Mouse (Mus musculus): ENCODE data around the gene Atg5. TPM values are rescaled to one million over a fixed set of nuclear protein-coding genes. Genes with fewer than 3 reads are reported as not detected.
A peak's percentile ranks its signal among the peaks of the same experiment; 100 is the strongest.

Atg5 gene
- total and polyA plus RNA-seq, 2 experiments from 2014 or later = 17.0 to 38.7 TPM

- Histone ChIP-seq H3K36me3 (ENCODE audit: insufficient read depth, low read length) (no peaks in the 10 kb centered on the region), H3K4me2 (ENCODE audit: low read depth, low read length, poor library complexity, severe bottlenecking) (no peak overlapping the region), H3K4me1 (ENCODE audit: insufficient read depth, low read length) (0 out of 2 replicates have a peak, but pooled peaks cover 6% of the 10 kb centered on the region), H3K9ac (replicated peaks; ENCODE audit: low read length, poor library complexity, severe bottlenecking) (no peak overlapping the region), H3K27ac (ENCODE audit: low read depth, low read length) (no peak overlapping the region), H3K27me3 (ENCODE audit: insufficient read depth, low read length) (no peaks in the 10 kb centered on the region), H3K9me3 (ENCODE audit: low read length) (no peaks in the 10 kb centered on the region), H3K4me3 (ENCODE audit: low read depth, low read length) (no peak overlapping the region)
- 67% methylated on average over 3 of the region's 3 CpGs for WGBS
- DNase-seq (ENCODE audit: low spot score) (no peak), ATAC-seq (ENCODE audit: low FRiP score) (no peak)
- TF ChIP-seq CTCF (IDR thresholded peaks at IDR 0.05) = no peak
These were observed 2.3 kb upstream of the Atg5 start for GRCm38 (mm10) chr10:44265835-44266234.

DNA sequence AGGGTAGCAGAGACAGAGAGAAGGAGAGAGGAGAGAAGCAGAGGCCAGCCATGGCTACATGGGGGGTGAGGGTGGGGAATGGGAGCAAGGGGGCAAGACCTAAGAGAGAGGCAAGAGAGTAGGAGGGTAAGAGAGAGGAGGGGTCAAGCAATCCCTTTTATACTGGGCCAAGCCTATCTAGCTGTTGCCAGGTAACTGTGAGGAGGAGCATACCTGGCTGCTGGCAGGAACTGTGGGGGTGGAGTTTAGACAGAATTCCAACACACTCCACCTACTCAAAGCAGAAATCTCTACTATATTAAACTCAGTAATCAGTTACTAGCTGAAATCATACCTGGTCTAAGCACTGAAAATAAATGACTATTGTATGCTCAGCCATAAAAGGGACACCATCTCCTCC lies 1.6 kb upstream of the Atg5 start:
- Histone ChIP-seq H3K4me1 (ENCODE audit: insufficient read depth, low read length) (0 out of 2 replicates have a peak, but pooled peaks cover 6% of the 10 kb centered on the region), H3K9me3 (ENCODE audit: low read length) (no peaks in the 10 kb centered on the region), H3K4me3 (ENCODE audit: low read depth, low read length) (no peak overlapping the region), H3K36me3 (ENCODE audit: insufficient read depth, low read length) (no peaks in the 10 kb centered on the region), H3K9ac (replicated peaks; ENCODE audit: low read length, poor library complexity, severe bottlenecking) (no peak overlapping the region), H3K4me2 (ENCODE audit: low read depth, low read length, poor library complexity, severe bottlenecking) (no peak overlapping the region), H3K27me3 (ENCODE audit: insufficient read depth, low read length) (no peaks in the 10 kb centered on the region), H3K27ac (ENCODE audit: low read depth, low read length) (no peak overlapping the region)
- DNase-seq (ENCODE audit: low spot score) = no peak
- ATAC-seq (ENCODE audit: low FRiP score) = no peak
- no peak for TF ChIP-seq CTCF (IDR thresholded peaks at IDR 0.05)

DNA sequence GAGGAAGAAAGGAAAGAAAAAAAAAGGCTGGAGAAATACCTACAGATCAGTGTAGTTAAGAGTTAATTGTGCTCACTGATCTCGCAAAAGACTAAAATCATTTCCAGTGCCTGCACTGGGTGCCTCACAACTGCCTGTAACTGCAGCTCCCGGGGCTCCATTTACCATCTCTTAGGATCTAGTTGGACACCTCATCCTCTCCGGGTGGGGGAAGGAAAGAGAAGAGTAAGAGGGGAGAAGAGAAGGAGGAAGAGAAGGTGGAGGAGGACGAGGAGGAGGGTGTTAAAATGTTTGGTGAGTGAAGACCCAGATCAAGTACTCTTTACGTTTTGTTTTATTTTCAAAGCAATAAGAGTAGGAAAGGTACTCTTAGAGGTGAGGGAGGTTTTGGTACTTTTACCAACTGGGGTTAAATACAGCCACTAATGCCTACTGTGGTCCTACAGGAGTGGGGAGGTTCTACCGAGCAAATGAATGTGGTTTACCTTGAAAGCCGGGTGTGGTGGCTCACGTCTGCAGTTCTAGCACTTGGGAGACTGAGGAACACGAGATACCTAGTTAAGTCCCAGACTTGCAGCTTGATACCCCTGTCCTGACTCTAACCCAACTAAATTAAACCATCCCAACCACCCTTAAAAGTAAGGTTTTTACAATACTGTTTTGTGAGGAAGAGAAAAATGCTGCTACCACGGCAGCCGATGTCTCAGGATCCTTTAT lies 574 bp upstream of the Atg5 start:
- Histone ChIP-seq H3K27ac (ENCODE audit: low read depth, low read length) (peak overlapping the region; percentile 76; the same call in 1 of the 2 replicates), H3K36me3 (ENCODE audit: insufficient read depth, low read length) (no peaks in the 10 kb centered on the region), H3K9me3 (ENCODE audit: low read length) (no peaks in the 10 kb centered on the region), H3K4me1 (ENCODE audit: insufficient read depth, low read length) (0 out of 2 replicates have a peak, but pooled peaks cover 6% of the 10 kb centered on the region), H3K4me3 (ENCODE audit: low read depth, low read length) (peak overlapping the region; percentile 79), H3K27me3 (ENCODE audit: insufficient read depth, low read length) (no peaks in the 10 kb centered on the region), H3K4me2 (ENCODE audit: low read depth, low read length, poor library complexity, severe bottlenecking) (peak overlapping the region; percentile 72), H3K9ac (replicated peaks; ENCODE audit: low read length, poor library complexity, severe bottlenecking) (peak overlapping the region; percentile 59)
- WGBS = 9% methylated on average over 11 of the region's 11 CpGs
- TF ChIP-seq CTCF (IDR thresholded peaks at IDR 0.05) = no peak
- DNase-seq (ENCODE audit: low spot score) = no peak
- ATAC-seq (ENCODE audit: low FRiP score) = peak; percentile 14; the same call in 1 of the 2 replicates

DNA sequence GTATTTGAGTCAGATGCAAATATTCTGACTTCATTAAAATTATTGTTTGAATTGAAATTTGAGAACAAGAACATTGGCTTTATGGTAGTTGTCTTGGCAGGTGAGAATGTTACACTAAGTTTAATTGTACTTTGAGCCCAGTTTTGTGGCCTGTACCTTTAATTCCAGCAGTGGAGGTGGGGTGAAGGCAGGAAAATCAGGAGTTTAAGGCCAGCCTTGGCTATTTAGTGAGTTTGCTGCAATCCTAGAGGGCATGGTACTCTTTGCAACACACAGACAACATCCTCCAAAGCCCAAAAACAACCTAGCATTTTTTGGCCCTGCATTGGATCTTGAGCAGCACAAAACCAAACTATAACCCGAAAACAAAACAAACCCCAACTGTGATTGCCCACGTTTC lies 1.1 kb downstream of the Atg5 start:
- no peaks in the 10 kb centered on the region for H3K27me3 ChIP-seq (ENCODE audit: insufficient read depth, low read length)
- H3K4me2 ChIP-seq (ENCODE audit: low read depth, low read length, poor library complexity, severe bottlenecking) = peak overlapping the region; percentile 56
- 0 out of 2 replicates have a peak, but pooled peaks cover 6% of the 10 kb centered on the region for H3K4me1 ChIP-seq (ENCODE audit: insufficient read depth, low read length)
- DNase-seq (ENCODE audit: low spot score) (no peak), ATAC-seq (ENCODE audit: low FRiP score) (no peak)
- no peak for TF ChIP-seq CTCF (IDR thresholded peaks at IDR 0.05)
- H3K9ac ChIP-seq (replicated peaks; ENCODE audit: low read length, poor library complexity, severe bottlenecking) = 0 out of 2 replicates have a peak overlapping the region, but pooled peaks have one; percentile 71
- H3K36me3 ChIP-seq (ENCODE audit: insufficient read depth, low read length) = no peaks in the 10 kb centered on the region
- no peaks in the 10 kb centered on the region for H3K9me3 ChIP-seq (ENCODE audit: low read length)
- H3K27ac ChIP-seq (ENCODE audit: low read depth, low read length) = no peak overlapping the region
- H3K4me3 ChIP-seq (ENCODE audit: low read depth, low read length) = peak overlapping the region; percentile 79
- 62% methylated on average over 2 of the region's 2 CpGs for WGBS

DNA sequence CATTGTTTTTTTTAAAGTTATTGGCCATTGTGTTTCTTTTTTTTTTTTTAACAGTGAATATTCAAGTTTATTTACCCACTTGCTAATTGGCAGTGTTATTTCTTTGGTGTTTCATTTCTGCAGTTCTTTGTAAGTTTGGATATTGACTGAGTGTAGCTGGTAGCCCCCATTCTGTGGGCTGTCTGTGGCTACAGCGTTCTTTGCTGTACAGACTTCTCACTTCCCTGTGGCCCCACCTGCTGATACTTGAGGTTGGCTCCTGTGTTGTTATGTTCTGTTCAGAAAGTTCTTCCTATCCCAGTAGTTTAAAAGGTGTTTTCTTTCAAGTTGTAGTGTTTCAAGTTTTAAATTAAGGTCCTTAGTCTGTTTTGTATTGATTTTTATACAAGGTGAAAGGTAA lies 14.2 kb downstream of the Atg5 start:
- Histone ChIP-seq H3K4me3 (ENCODE audit: low read depth, low read length) (no peak overlapping the region), H3K36me3 (ENCODE audit: insufficient read depth, low read length) (peaks cover 5% of the 10 kb centered on the region; the same call in 1 of the 2 replicates), H3K9me3 (ENCODE audit: low read length) (no peaks in the 10 kb centered on the region), H3K4me1 (ENCODE audit: insufficient read depth, low read length) (no peaks in the 10 kb centered on the region), H3K9ac (replicated peaks; ENCODE audit: low read length, poor library complexity, severe bottlenecking) (no peak overlapping the region), H3K4me2 (ENCODE audit: low read depth, low read length, poor library complexity, severe bottlenecking) (no peak overlapping the region), H3K27me3 (ENCODE audit: insufficient read depth, low read length) (no peaks in the 10 kb centered on the region), H3K27ac (ENCODE audit: low read depth, low read length) (no peak overlapping the region)
- ATAC-seq (ENCODE audit: low FRiP score) = no peak
- no peak for TF ChIP-seq CTCF (IDR thresholded peaks at IDR 0.05)
- no peak for DNase-seq (ENCODE audit: low spot score)
- WGBS = 84% methylated on average over 1 of the region's 1 CpGs

DNA sequence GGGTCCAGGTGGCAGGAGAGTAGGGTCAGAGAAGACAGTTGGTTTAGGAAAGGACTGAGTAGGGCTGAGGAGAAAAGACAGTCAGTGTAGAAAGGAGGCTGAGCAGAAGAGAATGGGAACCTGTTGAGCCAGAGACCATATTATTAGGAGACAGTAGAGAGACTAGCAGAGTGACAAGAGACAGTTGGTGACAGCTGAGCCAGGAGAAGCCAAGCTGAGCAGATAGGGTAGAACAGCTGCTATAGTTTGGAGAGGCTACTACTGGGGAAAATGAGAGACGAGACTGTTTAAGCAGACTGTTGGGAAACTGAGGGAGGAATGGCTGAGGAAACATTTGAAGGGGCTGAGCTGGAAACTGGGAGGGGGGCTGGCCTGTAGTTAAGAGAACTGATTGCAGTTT lies 16.9 kb downstream of the Atg5 start:
- ATAC-seq (ENCODE audit: low FRiP score) = no peak
- Histone ChIP-seq H3K27me3 (ENCODE audit: insufficient read depth, low read length) (no peaks in the 10 kb centered on the region), H3K9ac (replicated peaks; ENCODE audit: low read length, poor library complexity, severe bottlenecking) (no peak overlapping the region), H3K4me1 (ENCODE audit: insufficient read depth, low read length) (no peaks in the 10 kb centered on the region), H3K9me3 (ENCODE audit: low read length) (no peaks in the 10 kb centered on the region), H3K4me2 (ENCODE audit: low read depth, low read length, poor library complexity, severe bottlenecking) (no peak overlapping the region), H3K27ac (ENCODE audit: low read depth, low read length) (no peak overlapping the region), H3K36me3 (ENCODE audit: insufficient read depth, low read length) (peaks cover 15% of the 10 kb centered on the region; the same call in 1 of the 2 replicates), H3K4me3 (ENCODE audit: low read depth, low read length) (no peak overlapping the region)
- no peak for TF ChIP-seq CTCF (IDR thresholded peaks at IDR 0.05)
- no peak for DNase-seq (ENCODE audit: low spot score)
- WGBS = 71% methylated on average over 1 of the region's 1 CpGs

All from midbrain, postnatal 0 days (tissue).